Mouse (Mus musculus) ES-CJ7 (cell line): ENCODE results near the gene Clec12b.
"Not testable (repeated sequence)": the region's sequence is repeated elsewhere in the genome, so short reads cannot be mapped to it uniquely, and the experiment has no call there.

Experiments used
- DNase-seq: peaks from one replicate; pipeline ENCODE4 v3.0.0; 2011; ENCODE audit warnings: low read depth, low spot score

The Clec12b gene

GRCm38 (mm10) chr6:129369374-129370132, 16.1 kb downstream of the Clec12b start:
- DNase-seq = no peak

GRCm38 (mm10) chr6:129365959-129366359, 19.7 kb downstream of the Clec12b start:
- peak; percentile 77 for DNase-seq

- peak; percentile 94 for DNase-seq
These were observed 21.7 kb downstream of the Clec12b start for GRCm38 (mm10) chr6:129363942-129364341.

GRCm38 (mm10) chr6:129359515-129359914, 26.2 kb downstream of the Clec12b start:
- DNase-seq = no peak

- DNase-seq = no peak
These were observed 29.2 kb downstream of the Clec12b start for GRCm38 (mm10) chr6:129356430-129356829.

- DNase-seq = no peak
These were observed 29.9 kb downstream of the Clec12b start for GRCm38 (mm10) chr6:129355774-129356173.

- no peak for DNase-seq
These were observed 34.6 kb downstream of the Clec12b start for GRCm38 (mm10) chr6:129351091-129351490.

GRCm38 (mm10) chr6:129349524-129350352, 35.9 kb downstream of the Clec12b start:
- DNase-seq = peak; percentile 72

GRCm38 (mm10) chr6:129344408-129344807, 41.3 kb downstream of the Clec12b start:
- DNase-seq = no peak

GRCm38 (mm10) chr6:129342391-129342790, 43.3 kb downstream of the Clec12b start, which contains the start of gene Clec12a:
TSS of gene Clec12a (plus strand) at chr6:129342691.
- DNase-seq = not testable (repeated sequence)

GRCm38 (mm10) chr6:129337751-129338150, 47.9 kb downstream of the Clec12b start:
- DNase-seq = no peak

- DNase-seq = peak; percentile 87
These were observed 52.0 kb downstream of the Clec12b start for GRCm38 (mm10) chr6:129333674-129334078.

GRCm38 (mm10) chr6:129331610-129332009, 54.1 kb downstream of the Clec12b start, which contains the start of gene 4922502D21Rik:
TSS of gene 4922502D21Rik (minus strand) at chr6:129331796.
- DNase-seq = no peak

GRCm38 (mm10) chr6:129326568-129327150, 59.0 kb downstream of the Clec12b start:
- DNase-seq = no peak

- no peak for DNase-seq
These were observed 59.7 kb downstream of the Clec12b start for GRCm38 (mm10) chr6:129326016-129326415.
